Mouse (Mus musculus) MEL (cell line): Measurements from ENCODE around the gene Bpifb9a. TPM values are rescaled to one million over a fixed set of nuclear protein-coding genes. Genes with fewer than 3 reads are reported as not detected.
"Not testable (repeated sequence)": the region's sequence is repeated elsewhere in the genome, so short reads cannot be mapped to it uniquely, and the experiment has no call there.

Experiments used
- DNase-seq: peaks from one replicate; pipeline ENCODE4 v3.0.0; 2011; ENCODE audit warnings: low read depth, low spot score
- H3K27ac ChIP-seq: 2 replicates; pipeline ENCODE4 v1.5.1; 2012; ENCODE audit warnings: low read depth, mild to moderate bottlenecking, control low read depth, low read length, moderate library complexity; ENCODE audit not compliant: control insufficient read depth
- H3K27me3 ChIP-seq, 2 experiments: fragments of 150-350 bp in 1 of 2; sonication (generic) in 1 of 2; 2 replicates each; pipeline ENCODE4 v1.6.1; 2012; ENCODE audit warnings: low read length in 2 of 2, mild to moderate bottlenecking in 2 of 2, improper control_type of control experiment in 1 of 2, moderate library complexity in 1 of 2; ENCODE audit not compliant: insufficient read depth in 2 of 2, control insufficient read depth in 1 of 2
- H3K36me3 ChIP-seq, 2 experiments: 2 replicates each; pipeline ENCODE4 v1.6.1; 2012 to 2014; ENCODE audit warnings: low read length in 2 of 2, improper control_type of control experiment in 1 of 2, inconsistent platforms in 1 of 2, mild to moderate bottlenecking in 1 of 2; ENCODE audit not compliant: insufficient read depth in 2 of 2, control insufficient read depth in 1 of 2
- H3K4me1 ChIP-seq, 2 experiments: fragments of 150-350 bp in 1 of 2; sonication (generic) in 1 of 2; 2 replicates each; pipeline ENCODE4 v1.6.1; 2012; ENCODE audit warnings: low read length in 2 of 2, improper control_type of control experiment in 1 of 2, mild to moderate bottlenecking in 1 of 2; ENCODE audit not compliant: insufficient read depth in 2 of 2, control insufficient read depth in 1 of 2
- H3K4me3 ChIP-seq, 2 experiments: fragments of 150-350 bp in 1 of 2; sonication (generic) in 1 of 2; 2 replicates each; pipeline ENCODE4 v1.5.1; 2012; ENCODE audit warnings: low read depth in 2 of 2, low read length in 2 of 2, mild to moderate bottlenecking in 2 of 2, moderate library complexity in 2 of 2, control low read depth in 1 of 2, improper control_type of control experiment in 1 of 2; ENCODE audit not compliant: control insufficient read depth in 1 of 2, insufficient read depth in 1 of 2
- H3K79me2 ChIP-seq: 2 replicates; pipeline ENCODE4 v1.6.1; 2012; ENCODE audit warnings: mild to moderate bottlenecking, low read length, moderate library complexity; ENCODE audit not compliant: control insufficient read depth, poor library complexity, insufficient read depth
- H3K9ac ChIP-seq: 2 replicates; pipeline ENCODE4 v1.6.1; 2012; ENCODE audit warnings: low read depth, mild to moderate bottlenecking, control low read depth, low read length, moderate library complexity; ENCODE audit not compliant: control insufficient read depth, poor library complexity, severe bottlenecking
- H3K9me3 ChIP-seq: fragments of 150-350 bp; sonication (generic); replicated peaks from 2 replicates; pipeline ENCODE4 v1.6.1; 2012; ENCODE audit warnings: mild to moderate bottlenecking, low read length, improper control_type of control experiment, moderate library complexity; ENCODE audit not compliant: insufficient read depth
- CHD2 ChIP-seq: IDR thresholded peaks from 2 replicates; pipeline ENCODE4 v1.6.1; 2011; ENCODE audit warnings: low read length, improper control_type of control experiment
- CTCF ChIP-seq, 3 experiments: IDR thresholded peaks in 2 of 3; conservative IDR thresholded peaks in 1 of 3; 2 replicates each; pipeline ENCODE4 v1.5.1; 2011 to 2012; ENCODE audit warnings: low read length in 3 of 3, low read depth in 2 of 3, mild to moderate bottlenecking in 2 of 3, improper control_type of control experiment in 1 of 3, inconsistent platforms in 1 of 3, mixed read lengths in 1 of 3, moderate library complexity in 1 of 3; ENCODE audit not compliant: control insufficient read depth in 1 of 3, insufficient read depth in 1 of 3, poor library complexity in 1 of 3, severe bottlenecking in 1 of 3
- ELF1 ChIP-seq: IDR thresholded peaks from 2 replicates; pipeline ENCODE4 v1.6.1; 2014; ENCODE audit warnings: low read depth, mild to moderate bottlenecking, inconsistent platforms, low read length, improper control_type of control experiment, moderate library complexity
- ETS1 ChIP-seq: IDR thresholded peaks from 2 replicates; pipeline ENCODE4 v1.6.1; 2012; ENCODE audit warnings: low read depth, mild to moderate bottlenecking, inconsistent platforms, low read length, improper control_type of control experiment, moderate library complexity
- GABPA ChIP-seq: IDR thresholded peaks from 2 replicates; pipeline ENCODE4 v1.6.1; 2012; ENCODE audit warnings: low read depth, mild to moderate bottlenecking, inconsistent platforms, low read length, improper control_type of control experiment, moderate library complexity
- HCFC1 ChIP-seq: IDR thresholded peaks from 2 replicates; pipeline ENCODE4 v1.6.1; 2012; ENCODE audit warnings: low read depth, mild to moderate bottlenecking, inconsistent platforms, low read length, improper control_type of control experiment, moderate library complexity
- MAFK ChIP-seq: IDR thresholded peaks from 2 replicates; pipeline ENCODE4 v1.6.1; 2011; ENCODE audit warnings: low read depth, mild to moderate bottlenecking, low read length, improper control_type of control experiment, borderline replicate concordance
- MAX ChIP-seq: IDR thresholded peaks from 2 replicates; pipeline ENCODE4 v1.6.1; 2011; ENCODE audit warnings: low read length, improper control_type of control experiment
- MAZ ChIP-seq: IDR thresholded peaks from 2 replicates; pipeline ENCODE4 v1.6.1; 2012; ENCODE audit warnings: low read depth, mild to moderate bottlenecking, inconsistent platforms, low read length, improper control_type of control experiment
- MEF2A ChIP-seq: IDR thresholded peaks from 2 replicates; pipeline ENCODE4 v1.6.1; 2014; ENCODE audit warnings: low read depth, mild to moderate bottlenecking, inconsistent platforms, low read length, improper control_type of control experiment; ENCODE audit not compliant: poor library complexity, insufficient replicate concordance, severe bottlenecking; ENCODE audit errors: extremely low read depth
- MXI1 ChIP-seq: IDR thresholded peaks from 2 replicates; pipeline ENCODE4 v1.6.1; 2011; ENCODE audit warnings: mild to moderate bottlenecking, low read depth, low read length, improper control_type of control experiment
- NELFE ChIP-seq: IDR thresholded peaks from 2 replicates; pipeline ENCODE4 v1.6.1; 2011; ENCODE audit warnings: low read depth, low read length, improper control_type of control experiment
- POLR2AphosphoS2 ChIP-seq: IDR thresholded peaks from 2 replicates; pipeline ENCODE4 v1.6.1; 2011; ENCODE audit warnings: low read length, improper control_type of control experiment
- RAD21 ChIP-seq: IDR thresholded peaks from 2 replicates; pipeline ENCODE4 v1.6.1; 2011; ENCODE audit warnings: mild to moderate bottlenecking, low read depth, low read length, improper control_type of control experiment
- RCOR1 ChIP-seq: IDR thresholded peaks from 2 replicates; pipeline ENCODE4 v1.6.1; 2012; ENCODE audit warnings: low read depth, mild to moderate bottlenecking, inconsistent platforms, low read length, improper control_type of control experiment
- TAL1 ChIP-seq: IDR thresholded peaks from 2 replicates; pipeline ENCODE4 v1.6.1; 2012; ENCODE audit warnings: mild to moderate bottlenecking, inconsistent platforms, low read length, moderate library complexity, mixed read lengths
- TCF12 ChIP-seq: IDR thresholded peaks from 2 replicates; pipeline ENCODE4 v1.6.1; 2014; ENCODE audit warnings: low read depth, mild to moderate bottlenecking, inconsistent platforms, low read length, improper control_type of control experiment, moderate library complexity
- UBTF ChIP-seq: IDR thresholded peaks from 2 replicates; pipeline ENCODE4 v1.6.1; 2012; ENCODE audit warnings: low read depth, mild to moderate bottlenecking, inconsistent platforms, low read length, improper control_type of control experiment, moderate library complexity, borderline replicate concordance; ENCODE audit not compliant: insufficient read depth
- ZC3H11A ChIP-seq: IDR thresholded peaks from 2 replicates; pipeline ENCODE4 v1.6.1; 2012; ENCODE audit warnings: low read depth, mild to moderate bottlenecking, inconsistent platforms, low read length, improper control_type of control experiment
- ZNF384 ChIP-seq: IDR thresholded peaks from 2 replicates; pipeline ENCODE4 v1.6.1; 2012; ENCODE audit warnings: low read depth, mild to moderate bottlenecking, inconsistent platforms, low read length, improper control_type of control experiment
- polyA plus RNA-seq, 2 experiments: library from polyadenylated mRNA; stranded (reverse) in 1 of 2; unstranded in 1 of 2; fragments of >175 nt in 1 of 2; fragments of >200 nt in 1 of 2; gene quantifications; 2 replicates each; pipeline versions ENCODE4 v1.2.1 to v1.2.4; 2012; ENCODE audit warnings: low replicate concordance in 2 of 2, low read depth in 1 of 2; ENCODE audit not compliant: insufficient read length in 2 of 2, insufficient read depth in 1 of 2, missing spikeins in 1 of 2
- total RNA-seq: library from RNA; depleted of rRNA; stranded (reverse); fragments of 300-350 nt; gene quantifications from 2 replicates; pipeline ENCODE4 v1.2.3, GENCODE M21; 2012

Gene Bpifb9a
- total and polyA plus RNA-seq, 3 experiments, result not detected

DNA sequence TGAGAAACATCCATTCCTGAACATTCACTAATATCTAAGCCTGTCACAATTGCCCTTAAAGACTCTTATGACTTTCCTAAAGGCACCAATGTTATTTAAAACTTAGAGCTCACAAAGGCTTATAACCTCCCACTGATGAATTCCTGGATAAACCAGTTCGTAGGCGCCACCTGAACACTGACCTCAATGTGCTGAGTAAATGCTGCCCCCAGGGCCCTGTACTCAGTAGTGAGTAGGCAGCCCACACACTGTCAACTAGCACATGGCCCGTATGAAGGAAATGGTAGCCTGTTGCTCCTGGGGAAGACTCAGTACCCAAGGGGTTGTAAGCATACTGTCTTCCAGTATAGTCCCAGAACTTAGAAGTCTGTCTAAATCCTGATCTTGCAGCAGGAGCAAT is 44.1 kb downstream of the Bpifb9a start:
- DNase-seq, result no peak
- Histone ChIP-seq H3K27ac (no peak overlapping the region), H3K4me3 (no peak overlapping the region), H3K4me1 (no peaks in the 10 kb centered on the region), H3K9me3 (no peaks in the 10 kb centered on the region), H3K79me2 (no peaks in the 10 kb centered on the region), H3K36me3 (no peaks in the 10 kb centered on the region), H3K27me3 (no peaks in the 10 kb centered on the region), H3K9ac (no peak overlapping the region)
- no peak for TF ChIP-seq MAFK
- TF ChIP-seq NELFE, result no peak
- TF ChIP-seq ZC3H11A, result no peak
- TF ChIP-seq RAD21, result no peak
- TF ChIP-seq MXI1, result no peak
- TF ChIP-seq ZNF384, result no peak
- no peak for TF ChIP-seq TCF12
- no peak for TF ChIP-seq MEF2A
- TF ChIP-seq ETS1, result no peak
- no peak for TF ChIP-seq ELF1
- no peak for TF ChIP-seq MAX
- TF ChIP-seq UBTF, result no peak
- no peak for TF ChIP-seq POLR2AphosphoS2
- TF ChIP-seq TAL1, result no peak
- no peak for TF ChIP-seq CHD2
- TF ChIP-seq RCOR1, result no peak
- no peak for TF ChIP-seq GABPA
- no peak for TF ChIP-seq MAZ
- no peak for TF ChIP-seq CTCF (IDR thresholded peaks at IDR 0.05 in 2 of 3, conservative IDR thresholded peaks at IDR 0.05 in 1 of 3; ENCODE audit: control insufficient read depth in 1 of 3, insufficient read depth in 1 of 3, low read depth in 2 of 3, low read length in 3 of 3, poor library complexity in 1 of 3, severe bottlenecking in 1 of 3)
- TF ChIP-seq HCFC1, result no peak
- TF ChIP-seq, all 39 proteins: peak for 0

DNA sequence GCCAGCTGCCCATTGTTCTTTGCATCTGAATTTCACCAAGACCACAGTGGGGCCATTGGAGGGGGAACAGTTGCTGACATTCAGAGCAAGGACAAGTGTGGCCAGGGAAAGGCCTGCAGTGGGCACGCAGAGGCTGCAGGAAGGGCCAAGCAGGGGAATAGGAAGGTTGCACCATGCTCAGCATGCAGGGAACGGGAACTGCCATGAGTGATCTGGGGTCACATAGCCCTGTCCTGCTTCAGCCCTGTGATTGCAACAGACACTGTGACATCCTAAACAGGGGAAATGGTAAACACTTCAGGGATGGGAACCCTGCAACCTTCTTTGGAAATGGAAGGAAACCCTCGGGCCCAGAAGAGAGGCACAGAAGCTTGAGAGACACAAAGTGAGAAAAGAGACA is 47.0 kb downstream of the Bpifb9a start:
- H3K4me3 ChIP-seq, H3K79me2 ChIP-seq: not testable (repeated sequence)

DNA sequence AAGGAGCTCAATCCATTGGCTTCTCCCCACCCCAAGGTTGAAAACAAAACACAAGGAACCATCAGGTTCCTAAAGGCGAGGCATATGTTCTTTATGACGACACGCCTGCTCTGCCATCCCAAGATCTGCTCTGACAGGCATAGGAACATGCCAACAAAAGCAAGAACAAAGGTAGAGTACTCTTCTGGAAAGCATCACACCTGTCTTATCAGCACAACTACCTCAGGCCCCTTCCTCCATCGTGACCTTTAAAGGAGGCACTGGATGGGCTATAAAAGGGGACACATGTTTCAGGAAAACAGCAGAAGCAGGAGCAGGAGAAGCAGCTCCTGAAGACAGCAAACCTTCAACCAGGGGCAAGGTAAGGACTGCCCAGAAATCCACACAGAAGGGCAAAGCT is 49.3 kb downstream of the Bpifb9a start, which contains the start of gene Bpifb9b:
Bpifb9b (plus strand) TSS at position 301 of the 400 bp plus-strand sequence.
- not testable (repeated sequence) for H3K27ac ChIP-seq, H3K36me3 ChIP-seq, H3K27me3 ChIP-seq, H3K4me1 ChIP-seq, H3K9me3 ChIP-seq, DNase-seq, H3K9ac ChIP-seq, H3K79me2 ChIP-seq, H3K4me3 ChIP-seq

More for the DNA sequence above, 47.0 kb downstream of the Bpifb9a start:
- not testable (repeated sequence) for H3K27ac ChIP-seq, H3K27me3 ChIP-seq, H3K9ac ChIP-seq, H3K4me1 ChIP-seq, DNase-seq, H3K9me3 ChIP-seq, H3K36me3 ChIP-seq

DNA sequence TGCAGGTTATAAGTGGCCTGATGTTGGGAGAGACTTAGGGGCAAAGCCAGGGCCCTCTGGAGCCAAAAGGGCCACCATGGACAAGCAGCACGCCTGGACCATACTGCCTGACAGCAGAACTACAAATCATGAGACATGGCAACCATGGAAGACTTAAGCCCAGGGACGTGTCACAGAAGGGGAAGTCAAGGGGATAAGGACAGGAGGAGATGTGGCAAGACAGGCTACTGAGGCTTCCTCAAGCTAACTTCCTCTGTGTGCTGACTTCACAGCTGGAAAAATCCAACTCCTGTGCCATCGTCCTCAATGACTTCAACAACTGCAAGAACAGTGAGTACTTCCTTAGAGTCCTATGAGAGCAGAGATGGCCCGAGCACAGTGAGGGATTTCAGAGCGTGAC is 56.1 kb downstream of the Bpifb9a start:
- H3K4me1 ChIP-seq, H3K79me2 ChIP-seq, H3K36me3 ChIP-seq, H3K27ac ChIP-seq, H3K27me3 ChIP-seq, H3K9me3 ChIP-seq, H3K9ac ChIP-seq, DNase-seq, H3K4me3 ChIP-seq: not testable (repeated sequence)
